Mouse (Mus musculus): ENCODE results near the gene Notum.

DNA sequence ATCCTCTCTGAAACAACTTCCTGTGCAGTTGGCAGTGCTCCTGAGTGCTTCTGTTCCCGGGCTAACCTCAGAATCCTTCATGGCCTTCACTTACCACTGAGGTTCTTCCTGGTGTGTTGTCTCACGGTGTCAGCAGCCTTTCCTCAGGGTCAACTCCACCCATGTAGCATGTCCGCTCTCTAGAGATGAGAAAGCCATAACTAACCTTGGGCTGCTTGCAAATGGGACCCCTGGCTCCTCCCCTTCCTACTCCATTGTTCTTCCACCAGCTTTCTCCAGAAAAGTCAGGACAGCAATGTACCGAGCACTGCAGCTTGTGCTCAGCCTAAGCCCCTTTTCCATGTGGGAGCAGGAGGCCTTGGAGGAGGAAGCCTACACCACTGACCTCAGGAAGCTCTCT is 54.2 kb downstream of the Notum start:
- no peak for TF ChIP-seq CTCF (IDR thresholded peaks at IDR 0.05)
- TF ChIP-seq POLR2A (IDR thresholded peaks at IDR 0.05; ENCODE audit: insufficient read depth, low read depth, low read length): no peak

Measured in heart, adult 2 months (tissue).